Mouse (Mus musculus) fat pad, adult 2 months (tissue): ENCODE results near the gene Taf6.
"Not testable (repeated sequence)": the region's sequence is repeated elsewhere in the genome, so short reads cannot be mapped to it uniquely, and the experiment has no call there.

ENCODE experiments used
- DNase-seq: peaks from one replicate; pipeline ENCODE4 v3.0.0-alpha.2; 2011; ENCODE audit warnings: low read depth, low spot score; ENCODE audit errors: extremely low read depth

Taf6 gene

DNA sequence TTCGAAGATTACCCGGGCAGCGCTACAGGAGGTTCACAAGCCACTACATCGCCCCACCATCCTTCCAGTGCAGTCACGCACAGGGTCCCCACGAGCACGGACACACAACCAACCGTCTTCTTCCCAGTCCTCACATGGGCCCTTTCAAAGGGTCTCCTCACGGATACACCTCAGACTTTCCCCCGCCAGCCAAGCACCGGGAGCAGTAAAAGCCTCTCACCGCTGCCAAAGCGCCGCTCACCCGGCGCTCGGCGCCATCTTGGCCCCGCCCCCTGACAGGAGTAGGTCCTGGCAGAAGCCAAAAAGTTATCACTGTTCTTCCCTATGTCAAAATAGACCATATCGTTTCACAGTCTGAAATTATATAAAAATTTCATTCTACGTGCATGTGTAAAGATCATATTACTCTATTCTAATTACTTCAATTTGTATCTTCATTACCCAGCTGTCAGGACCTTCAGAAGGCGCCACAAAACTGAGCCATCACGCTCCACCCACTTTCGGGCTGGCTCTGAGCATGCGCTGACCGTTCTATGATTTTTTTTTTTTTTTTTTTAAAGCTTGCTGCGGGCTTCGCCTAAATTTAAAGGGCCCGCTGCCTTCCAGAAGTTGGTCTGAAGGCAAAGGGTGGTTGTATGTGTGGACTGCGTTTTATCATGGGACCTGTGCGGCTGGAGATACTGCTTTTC lies at the start of gene Taf6, which contains the start of gene Cnpy4:
Gene Taf6, minus strand, starts transcription at position 502 of the 689 bp plus-strand sequence.
Gene Cnpy4, plus strand, starts transcription at position 536 of the 689 bp plus-strand sequence.
- DNase-seq: no peak

DNA sequence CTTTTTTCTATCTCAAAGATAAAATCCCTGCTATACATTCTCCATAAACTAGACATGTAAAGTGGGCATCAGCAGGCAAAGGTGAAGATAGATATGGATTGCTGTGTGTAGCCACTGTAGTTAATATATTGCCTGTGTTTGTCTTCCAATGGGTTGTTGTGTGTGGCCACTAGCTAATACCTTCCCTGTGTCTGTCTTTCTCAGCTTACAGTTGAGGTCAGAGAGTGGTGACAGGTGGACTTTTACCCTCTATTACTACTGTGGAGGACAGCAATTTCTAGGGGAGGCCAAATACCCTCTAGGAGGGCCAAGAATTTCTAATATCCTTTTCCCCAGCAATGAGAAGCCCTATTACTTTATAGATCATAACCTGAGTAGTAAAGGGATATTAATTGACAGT lies 47.0 kb upstream of the Taf6 start:
- no peak for DNase-seq

GRCm38 (mm10) chr5:138233778-138234177 lies 46.5 kb upstream of the Taf6 start:
- DNase-seq: no peak

DNA sequence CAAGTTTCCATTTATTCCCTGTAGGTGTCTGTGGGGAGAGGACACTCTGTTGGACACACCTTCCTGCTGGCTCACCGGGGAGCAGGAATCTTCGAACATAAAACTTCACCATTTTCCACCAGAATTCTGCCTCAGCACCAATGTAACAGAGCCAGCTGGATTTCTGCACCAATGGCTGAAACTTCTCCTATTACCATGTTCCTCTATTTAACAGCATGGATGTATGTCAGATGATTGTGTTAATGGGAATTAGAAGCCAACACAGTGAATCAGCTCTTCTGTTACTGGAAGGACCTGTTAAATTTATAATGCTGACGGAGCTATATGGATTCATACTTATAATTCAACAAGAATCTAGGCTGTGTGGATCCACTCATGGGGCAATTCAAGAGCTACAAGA lies 42.3 kb upstream of the Taf6 start:
- no peak for DNase-seq

GRCm38 (mm10) chr5:138228026-138228425 lies 40.8 kb upstream of the Taf6 start:
- DNase-seq: no peak

DNA sequence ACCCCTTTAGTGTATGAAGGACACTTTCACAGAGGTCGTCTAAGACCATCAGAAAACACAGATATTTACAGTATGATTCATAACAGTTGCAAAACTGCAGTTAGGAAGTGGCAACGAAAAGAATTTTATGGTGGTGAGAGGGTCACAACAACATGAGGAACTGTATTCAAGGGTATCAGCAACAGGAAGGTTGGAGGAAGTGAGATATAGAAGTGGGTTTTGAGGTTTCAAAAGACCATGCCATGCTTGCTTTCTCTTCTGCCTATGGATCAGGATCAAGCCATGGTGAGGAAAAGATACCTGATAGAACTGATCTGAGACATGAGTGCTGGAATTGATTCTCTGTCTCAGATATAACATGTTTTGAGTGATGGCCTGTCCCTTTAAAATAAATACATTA lies 40.1 kb upstream of the Taf6 start:
- no peak for DNase-seq

GRCm38 (mm10) chr5:138226491-138226890 lies 39.2 kb upstream of the Taf6 start:
- DNase-seq: no peak

GRCm38 (mm10) chr5:138225700-138226099 lies 38.4 kb upstream of the Taf6 start, which contains the start of gene Nxpe5:
Gene Nxpe5 (plus strand): TSS chr5:138225898.
- DNase-seq: no peak

DNA sequence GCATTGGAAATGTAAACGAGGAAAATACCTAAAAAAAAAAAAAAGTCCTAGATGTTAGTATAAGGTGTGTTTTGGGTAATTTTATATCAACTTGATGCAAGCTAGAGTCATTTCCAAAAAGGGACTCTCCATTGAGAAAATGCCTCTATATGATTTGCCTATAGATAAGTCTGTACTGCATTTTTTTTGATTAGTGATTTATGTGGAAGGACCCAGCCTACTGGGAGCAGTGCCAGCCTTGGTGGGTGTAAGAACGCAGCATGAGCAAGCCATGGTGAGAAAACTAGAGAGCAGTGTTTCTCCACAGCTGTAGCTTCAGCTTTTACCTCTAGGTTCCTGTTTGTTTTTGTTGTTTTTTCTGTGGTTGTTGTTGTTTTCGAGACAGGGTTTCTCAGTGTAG lies 36.0 kb upstream of the Taf6 start:
- DNase-seq: no peak

GRCm38 (mm10) chr5:138222111-138222510 lies 34.9 kb upstream of the Taf6 start:
- no peak for DNase-seq

DNA sequence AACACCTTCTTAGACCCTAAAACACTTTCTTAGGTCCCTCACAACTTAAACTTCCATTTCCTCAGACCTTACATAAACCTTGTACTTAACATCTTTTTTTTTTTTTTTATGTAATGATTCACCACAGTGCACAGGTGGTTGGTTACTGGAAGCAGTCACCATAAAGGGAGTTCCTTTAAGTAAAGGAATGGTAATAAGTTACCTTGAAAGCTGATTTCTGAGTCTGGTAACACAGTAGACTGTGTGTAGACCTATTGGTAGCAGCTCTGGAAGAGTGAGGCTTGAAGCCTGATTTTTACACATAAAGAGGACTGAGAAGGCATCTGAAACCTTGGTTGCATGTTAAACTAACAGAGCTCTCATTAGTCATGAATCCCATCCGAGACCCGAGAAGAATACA lies 32.6 kb upstream of the Taf6 start:
- DNase-seq: no peak

DNA sequence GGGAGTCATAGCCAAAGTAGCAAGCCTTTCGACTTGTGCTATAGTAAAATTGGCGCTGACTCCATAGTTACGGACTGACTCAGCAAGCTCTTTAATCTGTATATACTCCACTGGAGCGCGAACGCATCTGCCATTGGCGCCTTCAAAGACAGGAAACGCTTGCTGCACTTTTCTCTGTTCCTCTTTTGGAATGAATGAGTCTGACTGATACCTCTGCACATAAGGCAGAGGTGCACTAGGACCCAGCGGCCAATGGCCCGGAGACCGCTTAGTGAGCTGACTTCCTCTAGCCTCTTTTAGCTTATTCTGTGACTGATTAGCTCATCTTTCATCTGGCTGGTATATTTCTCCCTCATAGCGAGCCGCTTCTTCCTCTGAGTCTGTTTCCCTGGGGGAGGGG lies 29.4 kb upstream of the Taf6 start:
- not testable (repeated sequence) for DNase-seq

DNA sequence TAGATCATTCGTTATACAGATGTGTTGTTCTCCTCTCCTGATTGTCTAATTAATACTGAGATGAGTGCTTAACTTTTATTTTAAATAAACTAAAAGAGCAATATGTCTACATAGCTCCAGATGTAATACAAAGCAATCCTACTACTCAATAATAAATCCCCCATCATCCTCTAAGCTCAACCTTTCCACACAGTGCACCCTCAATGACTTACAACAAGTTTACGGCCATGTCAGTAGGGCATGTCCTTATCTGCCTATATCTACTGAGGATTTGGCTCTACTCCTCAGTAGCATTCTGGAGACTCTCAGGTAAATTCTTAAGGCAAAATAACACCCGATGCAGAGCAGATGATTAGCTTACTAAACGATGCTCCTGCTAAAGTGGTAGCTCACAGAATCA lies 20.6 kb upstream of the Taf6 start:
- DNase-seq: no peak

DNA sequence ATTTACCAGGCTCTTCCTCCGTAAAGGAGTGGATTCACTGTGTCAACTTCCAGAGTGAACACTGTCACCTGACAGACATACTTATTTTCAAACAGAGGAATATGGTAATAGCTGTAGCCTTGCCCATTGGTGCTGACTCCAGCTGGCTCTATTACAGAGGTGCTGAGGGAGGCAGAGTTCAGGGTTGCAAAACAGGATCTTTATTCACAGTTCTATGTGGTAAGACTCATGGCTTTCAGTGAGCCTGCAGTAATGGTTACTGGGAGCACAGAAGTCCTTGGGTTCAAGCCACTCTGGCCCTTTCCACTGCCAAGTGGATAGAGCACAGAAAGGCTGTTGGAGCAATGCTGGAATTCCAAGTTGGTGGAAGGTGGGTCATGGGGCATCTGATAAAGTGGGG lies 20.0 kb upstream of the Taf6 start:
- DNase-seq: no peak

GRCm38 (mm10) chr5:138202086-138202485 lies 14.8 kb upstream of the Taf6 start:
- DNase-seq: no peak

- no peak for DNase-seq
Observed at GRCm38 (mm10) chr5:138199576-138199975, 12.3 kb upstream of the Taf6 start.

GRCm38 (mm10) chr5:138195463-138195862 lies 8.2 kb upstream of the Taf6 start:
- DNase-seq: no peak

GRCm38 (mm10) chr5:138194755-138195345 lies 7.6 kb upstream of the Taf6 start:
- no peak for DNase-seq

DNA sequence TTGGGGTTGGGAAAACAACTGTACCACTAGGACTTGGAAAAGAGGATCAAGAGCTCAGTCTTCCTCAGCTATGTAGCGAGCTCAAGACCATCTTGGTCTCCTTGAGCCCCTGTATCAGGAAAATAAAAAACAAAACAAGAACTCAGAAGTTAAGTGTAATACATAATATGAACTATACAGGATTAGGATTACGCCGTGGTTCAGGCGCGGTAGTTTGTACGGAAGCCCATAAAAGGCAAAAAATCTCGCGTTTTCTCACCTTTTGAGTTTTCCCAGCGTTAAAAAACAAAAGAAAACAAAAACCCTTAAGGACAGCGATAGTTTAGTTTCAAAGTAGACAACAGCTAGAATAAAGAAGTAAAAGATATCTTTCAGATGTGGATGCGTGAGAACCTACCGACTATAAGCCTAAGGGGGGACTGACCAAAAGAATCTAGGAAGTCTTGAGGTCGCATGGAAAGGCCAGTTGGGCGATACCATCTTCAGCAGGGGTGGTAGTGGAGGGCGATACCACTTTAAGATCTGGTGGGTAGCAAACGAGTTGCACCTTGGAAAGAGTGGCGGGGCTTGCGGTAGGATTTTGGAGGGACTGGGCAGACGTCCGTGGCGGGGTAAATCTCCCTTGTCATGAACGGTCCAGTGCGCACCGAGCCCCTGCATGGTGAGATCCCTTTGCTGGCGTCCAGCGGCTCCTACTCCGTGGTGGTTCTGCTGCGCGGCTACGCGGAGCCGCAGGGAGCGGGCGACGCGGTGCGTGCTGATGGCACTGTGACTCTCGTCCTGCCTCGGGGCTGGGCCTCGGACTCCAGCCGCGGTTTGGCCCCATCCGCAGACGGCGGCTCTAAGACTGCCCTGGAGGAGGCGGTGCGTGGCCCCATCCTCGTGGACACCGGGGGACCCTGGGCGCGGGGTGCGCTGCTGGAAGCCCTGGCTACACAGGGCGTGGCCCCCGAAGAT lies 6.8 kb upstream of the Taf6 start, which contains the start of gene Mblac1:
Gene Mblac1, plus strand, starts transcription at position 544 of the 957 bp plus-strand sequence.
- no peak for DNase-seq

GRCm38 (mm10) chr5:138187661-138188306 lies 533 bp upstream of the Taf6 start:
- DNase-seq: no peak

DNA sequence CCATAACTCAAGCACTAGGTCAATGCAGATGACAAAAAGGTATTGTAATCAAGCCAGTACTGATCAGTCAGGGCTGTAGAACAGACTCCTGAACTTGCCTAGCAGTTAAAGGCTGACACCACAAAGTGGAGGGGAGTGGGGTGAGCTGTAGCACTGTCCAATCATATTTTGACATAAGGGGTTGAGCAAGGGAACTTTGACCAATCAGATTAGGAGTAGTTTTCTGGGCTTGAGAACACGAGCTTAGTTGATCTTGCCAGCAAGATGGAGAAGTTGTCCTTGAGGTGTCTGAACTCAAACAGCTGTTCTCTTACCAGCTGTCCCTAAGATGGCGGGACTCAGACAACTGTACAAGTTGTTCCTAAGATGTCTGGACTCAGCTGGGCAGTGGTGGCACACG lies 14.0 kb downstream of the Taf6 start:
- DNase-seq: no peak
